Mouse (Mus musculus) liver, adult 2 months (tissue): ENCODE results near the gene Klhdc8b.

Experiments used
- CTCF ChIP-seq: fragments of 200-500 bp; IDR thresholded peaks from 2 replicates; pipeline ENCODE4 v1.5.1; 2011; ENCODE audit warnings: low read depth, low read length, control low read depth
- POLR2A ChIP-seq: fragments of 200-500 bp; IDR thresholded peaks from 2 replicates; pipeline ENCODE4 v1.6.1; 2011; ENCODE audit warnings: low read length, control low read depth; ENCODE audit not compliant: insufficient read depth; ENCODE audit errors: extremely low read depth

- TF ChIP-seq CTCF = no peak
- no peak for TF ChIP-seq POLR2A
These were observed 32.9 kb upstream of the Klhdc8b start for GRCm38 (mm10) chr9:108494146-108494825.
